Comparison of ENCODE assay signal across 9 mouse cellular contexts in the genomic region with DNA sequence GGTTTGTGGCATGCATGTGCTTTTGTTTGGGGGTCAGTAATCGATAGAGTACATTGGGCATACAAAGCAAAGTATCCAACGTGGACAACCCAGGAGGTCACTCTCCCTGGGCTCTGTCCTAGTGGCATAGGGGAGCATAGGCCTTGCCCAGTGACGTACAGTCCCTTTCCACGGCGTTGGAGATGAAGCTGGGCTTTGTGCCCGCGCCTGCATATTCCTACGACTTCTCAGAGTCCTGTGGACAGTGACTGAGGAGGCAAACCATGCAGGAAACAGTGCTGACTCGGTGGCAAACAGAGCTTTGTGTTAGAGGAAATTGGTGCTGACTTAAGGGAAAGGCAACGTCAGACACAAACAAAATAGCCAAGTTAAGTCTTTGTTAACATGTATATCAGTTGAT. TPM values are rescaled to one million over a fixed set of nuclear protein-coding genes. Genes with fewer than 3 reads are reported as not detected.
A peak's percentile ranks its signal among the peaks of the same experiment; 100 is the strongest.
DNase-seq lines count a peak whose midpoint lies in the region; ATAC-seq and TF ChIP-seq lines count a peak whose summit lies in the region.
"Had no signal": no experiment of that assay in that cellular context is flagged by ENCODE, and none has a peak within 500 bp of the region (broad histone marks: within the 10 kb centered on the region; RNA-seq: fewer than 3 reads in every experiment).

No protein-coding gene starts in this region.

- H3K27me3 ChIP-seq in heart, embryonic 14.5 days (ENCODE audit: control insufficient read depth, insufficient read depth, low read length) = no peaks in the 10 kb centered on the region
- no peaks in the 10 kb centered on the region for H3K27me3 ChIP-seq in G1E (ENCODE audit: insufficient read depth, low read length)
- H3K27me3 ChIP-seq in hindbrain, embryonic 12.5 days = no peaks in the 10 kb centered on the region
- no peaks in the 10 kb centered on the region for H3K27me3 ChIP-seq in midbrain, embryonic 13.5 days

- peaks cover 7 to 12% of the 10 kb centered on the region in 2 experiments for H3K4me1 ChIP-seq in heart, embryonic 14.5 days (ENCODE audit: control insufficient read depth in 2 of 2, insufficient read depth in 2 of 2, low read length in 2 of 2)
- H3K4me1 ChIP-seq in G1E (ENCODE audit: insufficient read depth, low read depth, low read length) = peaks cover 53% of the 10 kb centered on the region
- H3K4me1 ChIP-seq in hindbrain, embryonic 12.5 days = peaks cover 20% of the 10 kb centered on the region
- peaks cover 21% of the 10 kb centered on the region for H3K4me1 ChIP-seq in midbrain, embryonic 13.5 days (replicated peaks)

- intact Hi-C loops in left cerebral cortex, adult 2 months (cut with DNase I) = no loop called here

- H3K27ac ChIP-seq in heart, embryonic 14.5 days (replicated peaks in 1 of 2; ENCODE audit: control insufficient read depth in 1 of 2, insufficient read depth in 1 of 2, low read depth in 2 of 2, low read length in 2 of 2) = no peak overlapping the region
- H3K27ac ChIP-seq in hindbrain, embryonic 12.5 days = no peak overlapping the region
- H3K27ac ChIP-seq in midbrain, embryonic 13.5 days = no peak overlapping the region
- H3K27ac ChIP-seq in left cerebral cortex, adult 2 months = no peak overlapping the region

- H3K36me3 ChIP-seq in heart, embryonic 14.5 days (ENCODE audit: control insufficient read depth, insufficient read depth, low read length) = peaks cover 48% of the 10 kb centered on the region
- H3K36me3 ChIP-seq in G1E (replicated peaks) = peaks cover 71% of the 10 kb centered on the region
- H3K36me3 ChIP-seq in hindbrain, embryonic 12.5 days = peaks cover 46% of the 10 kb centered on the region
- H3K36me3 ChIP-seq in midbrain, embryonic 13.5 days = peaks cover 49% of the 10 kb centered on the region

- DNase-seq in heart, adult 11 months = no peak
- no peak for DNase-seq in G1E (ENCODE audit: low spot score)
- no peak for DNase-seq in urinary bladder, postnatal 14 days (ENCODE audit: low spot score)
- DNase-seq in left cerebral cortex, adult 2 months (ENCODE audit: extremely low spot score in 1 of 2, low spot score in 2 of 2) = no peak
- no peak for DNase-seq in thymus, postnatal 36 days

- H3K9me3 ChIP-seq in heart, embryonic 14.5 days (ENCODE audit: control insufficient read depth, low read length) = no peaks in the 10 kb centered on the region
- H3K9me3 ChIP-seq in G1E (replicated peaks) = no peaks in the 10 kb centered on the region
- H3K9me3 ChIP-seq in hindbrain, embryonic 12.5 days (replicated peaks) = no peaks in the 10 kb centered on the region
- H3K9me3 ChIP-seq in midbrain, embryonic 13.5 days = no peaks in the 10 kb centered on the region

- H3K9ac ChIP-seq in heart, embryonic 14.5 days (ENCODE audit: low read length) = peak overlapping the region; percentile 100
- peak overlapping the region; percentile 99; the same call in 1 of the 2 replicates for H3K9ac ChIP-seq in hindbrain, embryonic 12.5 days
- peak overlapping the region; percentile 99; the same call in 1 of the 2 replicates for H3K9ac ChIP-seq in midbrain, embryonic 13.5 days (replicated peaks)

- no peak for ATAC-seq in heart, embryonic 14.5 days (ENCODE audit: insufficient number of reproducible peaks, insufficient read depth, low FRiP score, low read depth)
- no peak for ATAC-seq in G1E (ENCODE audit: extremely low read depth, insufficient number of reproducible peaks, low FRiP score, poor library complexity, severe bottlenecking)
- ATAC-seq in hindbrain, embryonic 12.5 days (ENCODE audit: low FRiP score) = no peak
- ATAC-seq in midbrain, embryonic 13.5 days = no peak

- TF ChIP-seq CTCF in G1E (IDR thresholded peaks at IDR 0.05; ENCODE audit: low read depth, low read length) = no peak
- TF ChIP-seq CTCF in left cerebral cortex, adult 2 months (IDR thresholded peaks at IDR 0.05) = no peak

- H3K4me2 ChIP-seq in heart, embryonic 14.5 days (ENCODE audit: low read length) = peak overlapping the region; percentile 83
- H3K4me2 ChIP-seq in hindbrain, embryonic 12.5 days (replicated peaks) = peak overlapping the region; percentile 87
- H3K4me2 ChIP-seq in midbrain, embryonic 13.5 days (replicated peaks) = peak overlapping the region; percentile 93

- 62% methylated on average over 10 of the region's 10 CpGs for WGBS in heart, embryonic 14.5 days
- WGBS in hindbrain, embryonic 12.5 days = 71% methylated on average over 10 of the region's 10 CpGs
- 80% methylated on average over 10 of the region's 10 CpGs for WGBS in midbrain, embryonic 13.5 days

- H3K4me3 ChIP-seq in heart, embryonic 14.5 days (ENCODE audit: control insufficient read depth in 1 of 2, insufficient read depth in 1 of 2, low read depth in 1 of 2, low read length in 2 of 2) = peak overlapping the region; percentile 77 to 96; a peak in 3 of 4 replicates
- peak overlapping the region; percentile 100 for H3K4me3 ChIP-seq in G1E (ENCODE audit: low read depth, low read length)
- H3K4me3 ChIP-seq in hindbrain, embryonic 12.5 days = peak overlapping the region; percentile 100; the same call in 1 of the 2 replicates
- H3K4me3 ChIP-seq in midbrain, embryonic 13.5 days (replicated peaks) = peak overlapping the region; percentile 100
- no peak overlapping the region for H3K4me3 ChIP-seq in left cerebral cortex, adult 2 months

RNA-seq across cellular contexts. Expression of a gene that starts 1.8 kb away (rescaled TPM):
- 1,085 and 1,200 TPM in 2 replicates for polyA plus RNA-seq in heart, embryonic 14.5 days (2014; fragmentation: Nextera tagmentation; extraction: Ambion mirVana)
- total RNA-seq in G1E (2014; fragmentation: Nextera tagmentation) (4,941 and 5,512 TPM in 2 replicates), G1E (2017) (6,009 and 6,679 TPM in 2 replicates)
- polyA plus RNA-seq in G1E (2012) = 3,654 and 17,705 TPM in 2 replicates
- polyA plus RNA-seq in hindbrain, embryonic 12.5 days (2016; fragmentation: Nextera tagmentation; extraction: Ambion mirVana) = 793 and 930 TPM in 2 replicates
- polyA plus RNA-seq in midbrain, embryonic 13.5 days (2015; fragmentation: Nextera tagmentation; extraction: Ambion mirVana) = 935 and 992 TPM in 2 replicates
- 100 to 1,000 TPM; 398 to 400 TPM for total RNA-seq in left cerebral cortex, adult 2 months (2021)

RNA-seq across cellular contexts. Expression of a gene that starts 19.1 kb away (rescaled TPM):
- polyA plus RNA-seq in heart, embryonic 14.5 days (2014; fragmentation: Nextera tagmentation; extraction: Ambion mirVana) = 15.9 and 19.5 TPM in 2 replicates
- total RNA-seq in G1E (2014; fragmentation: Nextera tagmentation) (56.2 and 59.8 TPM in 2 replicates), G1E (2017) (39.1 and 44.2 TPM in 2 replicates)
- 38.8 and 51.2 TPM in 2 replicates for polyA plus RNA-seq in G1E (2012)
- 35.0 and 38.0 TPM in 2 replicates for polyA plus RNA-seq in hindbrain, embryonic 12.5 days (2016; fragmentation: Nextera tagmentation; extraction: Ambion mirVana)
- polyA plus RNA-seq in midbrain, embryonic 13.5 days (2015; fragmentation: Nextera tagmentation; extraction: Ambion mirVana) = 37.2 and 39.2 TPM in 2 replicates
- total RNA-seq in left cerebral cortex, adult 2 months (2021) = 10 to 100 TPM; 24.3 to 24.9 TPM

RNA-seq across cellular contexts. Expression of a gene that starts 20.2 kb away (rescaled TPM):
- polyA plus RNA-seq in heart, embryonic 14.5 days (2014; fragmentation: Nextera tagmentation; extraction: Ambion mirVana) = not detected in 2 replicates
- total RNA-seq in G1E (2014; fragmentation: Nextera tagmentation) (not detected in 2 replicates), G1E (2017) (0.38 TPM in 1 of 2 replicates, not detected in the other)
- polyA plus RNA-seq in G1E (2012) = not detected in 2 replicates
- not detected in 2 replicates for polyA plus RNA-seq in hindbrain, embryonic 12.5 days (2016; fragmentation: Nextera tagmentation; extraction: Ambion mirVana)
- 0.07 and 0.54 TPM in 2 replicates for polyA plus RNA-seq in midbrain, embryonic 13.5 days (2015; fragmentation: Nextera tagmentation; extraction: Ambion mirVana)
- 100 to 1,000 TPM; 177 to 214 TPM for total RNA-seq in left cerebral cortex, adult 2 months (2021)
- total RNA-seq: liver, adult 2 months had no signal
- polyA plus RNA-seq: liver, adult 2 months had no signal

RNA-seq across cellular contexts. Expression of a gene that starts 37.4 kb away (rescaled TPM):
- polyA plus RNA-seq in heart, embryonic 14.5 days (2014; fragmentation: Nextera tagmentation; extraction: Ambion mirVana) = 0.18 TPM in 1 of 2 replicates, not detected in the other
- total RNA-seq in G1E (2014; fragmentation: Nextera tagmentation) = not detected in 2 replicates
- not detected in 2 replicates for total RNA-seq in G1E (2017)
- polyA plus RNA-seq in G1E (2012) = not detected in 2 replicates
- not detected in 2 replicates for polyA plus RNA-seq in hindbrain, embryonic 12.5 days (2016; fragmentation: Nextera tagmentation; extraction: Ambion mirVana)
- not detected in 2 replicates for polyA plus RNA-seq in midbrain, embryonic 13.5 days (2015; fragmentation: Nextera tagmentation; extraction: Ambion mirVana)
- not detected for total RNA-seq in left cerebral cortex, adult 2 months (2021)
- total RNA-seq: liver, adult 2 months had no signal

RNA-seq across cellular contexts. Expression of a gene that starts 59.6 kb away (rescaled TPM):
- 7.5 and 9.0 TPM in 2 replicates for polyA plus RNA-seq in heart, embryonic 14.5 days (2014; fragmentation: Nextera tagmentation; extraction: Ambion mirVana)
- not detected in 2 replicates for total RNA-seq in G1E (2014; fragmentation: Nextera tagmentation)
- total RNA-seq in G1E (2017) = 0.22 TPM in 1 of 2 replicates, not detected in the other
- polyA plus RNA-seq in G1E (2012) = not detected in 2 replicates
- 7.5 and 8.2 TPM in 2 replicates for polyA plus RNA-seq in hindbrain, embryonic 12.5 days (2016; fragmentation: Nextera tagmentation; extraction: Ambion mirVana)
- polyA plus RNA-seq in midbrain, embryonic 13.5 days (2015; fragmentation: Nextera tagmentation; extraction: Ambion mirVana) = 6.1 and 6.6 TPM in 2 replicates
- total RNA-seq in left cerebral cortex, adult 2 months (2021) = 10 to 100 TPM; 28.6 to 30.9 TPM
